Mouse (Mus musculus) myocyte (in vitro differentiated cells): Measurements from ENCODE around the gene Tcap. TPM values are rescaled to one million over a fixed set of nuclear protein-coding genes. Genes with fewer than 3 reads are reported as not detected.

ENCODE experiments used
- H3K27me3 ChIP-seq: one replicate; pipeline ENCODE4 v1.6.1; 2011; ENCODE audit not compliant: control insufficient read depth, insufficient read depth, insufficient read length
- H3K36me3 ChIP-seq: one replicate; pipeline ENCODE4 v1.6.1; 2011; ENCODE audit not compliant: control insufficient read depth, insufficient read depth
- H3K4me2 ChIP-seq: one replicate; pipeline ENCODE4 v1.6.1; 2011; ENCODE audit warnings: low read depth, control low read depth
- H3K4me3 ChIP-seq: one replicate; pipeline ENCODE4 v1.5.1; 2011; ENCODE audit warnings: mild to moderate bottlenecking, control low read depth, moderate library complexity
- H3K79me2 ChIP-seq: one replicate; pipeline ENCODE4 v1.6.1; 2011; ENCODE audit not compliant: control insufficient read depth, insufficient read depth
- H3ac ChIP-seq: one replicate; pipeline ENCODE4 v1.6.1; 2011; ENCODE audit not compliant: control insufficient read depth, insufficient read length
- CEBPB ChIP-seq: IDR thresholded peaks from 2 replicates; pipeline ENCODE4 v1.6.1; 2011; ENCODE audit warnings: mild to moderate bottlenecking, moderate library complexity; ENCODE audit not compliant: poor library complexity, insufficient read depth, severe bottlenecking
- E2F4 ChIP-seq: IDR thresholded peaks from one replicate; pipeline ENCODE4 v1.6.1; 2011; ENCODE audit warnings: mild to moderate bottlenecking, control low read depth, moderate library complexity; ENCODE audit not compliant: insufficient read depth
- MAX ChIP-seq: IDR thresholded peaks from one replicate; pipeline ENCODE4 v1.6.1; 2011; ENCODE audit warnings: low read depth, mild to moderate bottlenecking, control low read depth
- MYOD1 ChIP-seq, 3 experiments: IDR thresholded peaks; one replicate each; pipeline ENCODE4 v1.6.1; 2011; ENCODE audit warnings: control low read depth in 2 of 3, low read depth in 2 of 3, mild to moderate bottlenecking in 2 of 3, moderate library complexity in 1 of 3; ENCODE audit not compliant: insufficient read length in 2 of 3, control insufficient read depth in 1 of 3
- MYOG ChIP-seq, 3 experiments: IDR thresholded peaks; one replicate each; pipeline ENCODE4 v1.6.1; 2011; ENCODE audit warnings: control low read depth in 2 of 3, low read depth in 2 of 3, mild to moderate bottlenecking in 2 of 3; ENCODE audit not compliant: insufficient read length in 2 of 3, control insufficient read depth in 1 of 3, insufficient read depth in 1 of 3
- POLR2A ChIP-seq: IDR thresholded peaks from one replicate; pipeline ENCODE4 v1.6.1; 2011; ENCODE audit warnings: low read depth, mild to moderate bottlenecking, control low read depth, moderate library complexity; ENCODE audit not compliant: insufficient read length
- POLR2AphosphoS2 ChIP-seq: IDR thresholded peaks from one replicate; pipeline ENCODE4 v1.6.1; 2011; ENCODE audit warnings: low read depth, control low read depth; ENCODE audit not compliant: insufficient read length
- REST ChIP-seq: IDR thresholded peaks from one replicate; pipeline ENCODE4 v1.6.1; 2011; ENCODE audit warnings: mild to moderate bottlenecking, control low read depth, moderate library complexity; ENCODE audit not compliant: insufficient read depth, insufficient read length
- SRF ChIP-seq: IDR thresholded peaks from one replicate; pipeline ENCODE4 v1.6.1; 2011; ENCODE audit warnings: low read depth; ENCODE audit not compliant: control insufficient read depth, insufficient read length
- TCF12 ChIP-seq: IDR thresholded peaks from one replicate; pipeline ENCODE4 v1.6.1; 2011; ENCODE audit warnings: mild to moderate bottlenecking, control low read depth; ENCODE audit not compliant: poor library complexity, insufficient read depth, severe bottlenecking
- TCF3 ChIP-seq: IDR thresholded peaks from one replicate; pipeline ENCODE4 v1.6.1; 2011; ENCODE audit warnings: low read depth, control low read depth; ENCODE audit not compliant: insufficient read length
- USF1 ChIP-seq: IDR thresholded peaks from one replicate; pipeline ENCODE4 v1.6.1; 2011; ENCODE audit warnings: low read depth, mild to moderate bottlenecking, control low read depth, moderate library complexity
- polyA plus RNA-seq: library from polyadenylated mRNA; unstranded; fragments of >200 nt; fragmentation: generic; extraction: Trizol; gene quantifications from one replicate; pipeline ENCODE4 v1.2.1, GENCODE M21; 2012; ENCODE audit warnings: missing spikeins

Tcap gene
- polyA plus RNA-seq, 1 experiment = 131 TPM

DNA sequence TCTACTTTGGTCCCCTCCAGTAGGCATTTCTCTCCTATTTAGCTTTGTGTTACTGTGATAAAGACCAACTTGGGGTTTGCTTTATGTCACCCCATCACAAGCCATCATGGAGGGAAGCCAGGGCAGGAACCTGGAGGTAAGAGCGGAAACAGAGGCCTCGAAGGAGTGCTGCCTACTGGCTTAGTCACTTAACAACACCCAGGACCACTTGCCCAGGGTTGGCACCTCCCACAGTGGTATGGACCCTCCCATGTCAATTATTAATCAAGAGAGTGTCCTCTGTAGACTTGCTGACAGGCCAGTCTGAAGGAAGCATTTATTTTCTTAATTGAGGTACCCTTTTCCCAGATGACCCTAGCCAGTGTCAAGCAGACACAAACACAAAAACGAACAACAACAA is 17.2 kb downstream of the Tcap start:
- peak overlapping the region; percentile 26 for H3K4me3 ChIP-seq
- no peaks in the 10 kb centered on the region for H3K27me3 ChIP-seq
- no peak overlapping the region for H3ac ChIP-seq
- H3K79me2 ChIP-seq = no peaks in the 10 kb centered on the region
- TF ChIP-seq TCF12 = no peak
- no peak for TF ChIP-seq REST
- TF ChIP-seq POLR2A = no peak
- TF ChIP-seq CEBPB = no peak
- no peak for TF ChIP-seq MAX
- TF ChIP-seq SRF = no peak
- no peak for TF ChIP-seq E2F4
- TF ChIP-seq TCF3 = no peak
- TF ChIP-seq USF1 = no peak
- no peaks in the 10 kb centered on the region for H3K36me3 ChIP-seq
- H3K4me2 ChIP-seq = peak overlapping the region; percentile 94

DNA sequence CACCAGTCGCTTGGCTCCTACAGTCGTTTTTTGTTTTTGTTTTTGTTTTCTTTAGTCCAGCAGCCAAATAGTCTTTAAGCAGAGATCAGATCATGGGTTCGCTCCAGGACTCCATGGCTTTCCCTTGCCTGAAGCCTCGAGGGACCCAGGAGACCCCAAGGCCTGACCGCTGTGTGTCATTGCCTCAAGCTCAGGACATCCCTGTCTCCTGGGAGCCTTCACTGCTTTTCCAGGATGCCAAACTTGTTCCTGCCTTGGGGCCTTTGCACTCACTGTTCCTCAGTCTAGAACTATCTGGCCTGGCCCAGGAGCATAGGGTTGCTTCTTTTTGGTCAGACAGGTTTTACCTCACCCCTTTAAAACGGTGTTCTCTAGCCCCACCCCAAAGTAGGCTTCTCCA is 23.0 kb downstream of the Tcap start:
- Histone ChIP-seq H3K4me2 (no peak overlapping the region), H3ac (no peak overlapping the region), H3K79me2 (no peaks in the 10 kb centered on the region), H3K27me3 (no peaks in the 10 kb centered on the region), H3K4me3 (no peak overlapping the region), H3K36me3 (no peaks in the 10 kb centered on the region)
- TF ChIP-seq REST = no peak
- TF ChIP-seq USF1 = no peak
- TF ChIP-seq POLR2AphosphoS2 = no peak
- TF ChIP-seq CEBPB = no peak
- TF ChIP-seq TCF12 = no peak
- no peak for TF ChIP-seq POLR2A
- no peak for TF ChIP-seq TCF3
- no peak for TF ChIP-seq SRF
- TF ChIP-seq MYOD1 (IDR thresholded peaks at IDR 0.05; ENCODE audit: control insufficient read depth in 1 of 3, insufficient read length in 2 of 3, low read depth in 2 of 3) = no peak
- TF ChIP-seq MAX = no peak
- no peak for TF ChIP-seq E2F4
- TF ChIP-seq MYOG (IDR thresholded peaks at IDR 0.05; ENCODE audit: control insufficient read depth in 1 of 3, insufficient read depth in 1 of 3, insufficient read length in 2 of 3, low read depth in 2 of 3) = no peak

DNA sequence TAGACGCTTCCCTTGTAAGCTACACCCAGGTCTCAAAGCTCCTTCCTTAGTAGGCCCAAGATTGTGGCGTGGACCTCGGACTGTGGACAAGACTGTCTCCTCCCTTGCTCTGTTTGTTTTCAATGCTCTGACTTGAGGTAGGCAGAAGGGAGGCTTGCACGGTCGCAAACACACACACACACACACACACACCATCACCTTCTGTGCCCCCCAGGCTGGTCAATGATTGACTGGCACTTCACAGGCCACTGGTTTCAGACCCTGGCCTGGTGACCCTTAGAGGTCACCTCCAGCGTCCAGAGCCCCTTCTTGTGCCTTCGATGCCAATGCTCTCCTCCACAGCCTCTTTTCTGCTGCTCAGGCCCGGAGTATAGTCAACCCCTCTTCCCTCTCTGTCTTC is 25.3 kb downstream of the Tcap start:
- TF ChIP-seq MYOD1 (IDR thresholded peaks at IDR 0.05; ENCODE audit: control insufficient read depth in 1 of 3, insufficient read length in 2 of 3, low read depth in 2 of 3) = no peak
- no peak for TF ChIP-seq POLR2AphosphoS2
- TF ChIP-seq MYOG (IDR thresholded peaks at IDR 0.05; ENCODE audit: control insufficient read depth in 1 of 3, insufficient read depth in 1 of 3, insufficient read length in 2 of 3, low read depth in 2 of 3) = no peak
- TF ChIP-seq MAX = no peak
- TF ChIP-seq POLR2A = no peak
- no peak for TF ChIP-seq REST
- no peak for TF ChIP-seq E2F4
- no peak for TF ChIP-seq TCF3
- TF ChIP-seq SRF = no peak
- TF ChIP-seq CEBPB = no peak
- TF ChIP-seq TCF12 = no peak
- TF ChIP-seq USF1 = no peak
- Histone ChIP-seq H3K36me3 (no peaks in the 10 kb centered on the region), H3K4me2 (no peak overlapping the region), H3K4me3 (no peak overlapping the region), H3K27me3 (no peaks in the 10 kb centered on the region), H3ac (no peak overlapping the region), H3K79me2 (peaks cover 2% of the 10 kb centered on the region)

DNA sequence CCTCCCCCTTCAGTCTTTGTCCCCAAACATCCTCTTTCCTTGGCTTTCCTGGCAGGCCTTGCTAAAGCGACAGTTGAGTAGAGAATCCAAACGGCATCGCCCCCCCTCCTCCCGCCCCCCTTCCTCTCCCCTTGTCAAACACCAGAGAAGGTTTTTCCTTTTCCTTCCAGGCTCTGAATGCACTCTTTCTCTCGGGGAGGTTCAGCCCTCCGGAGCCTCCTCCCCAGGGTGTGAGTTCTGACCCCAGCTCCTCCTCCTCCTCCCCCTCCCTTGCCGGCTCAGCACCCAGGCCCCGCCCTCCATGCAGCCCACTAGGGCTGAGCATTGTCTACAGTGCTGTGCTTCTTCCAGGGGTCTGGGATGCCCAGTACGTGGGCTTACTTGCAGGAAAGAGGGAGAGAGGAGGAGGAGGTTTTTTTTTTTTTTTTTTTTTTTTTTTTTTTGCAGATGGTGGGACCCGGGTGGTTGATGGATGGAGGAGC is 25.8 kb downstream of the Tcap start:
- no peaks in the 10 kb centered on the region for H3K36me3 ChIP-seq
- no peak overlapping the region for H3K4me3 ChIP-seq
- no peaks in the 10 kb centered on the region for H3K27me3 ChIP-seq
- no peak for TF ChIP-seq E2F4
- no peak for TF ChIP-seq TCF3
- no peak for TF ChIP-seq USF1
- TF ChIP-seq CEBPB = no peak
- TF ChIP-seq SRF = no peak
- no peak for TF ChIP-seq POLR2AphosphoS2
- TF ChIP-seq TCF12 = no peak
- no peak for TF ChIP-seq POLR2A
- TF ChIP-seq MAX = no peak
- TF ChIP-seq MYOG (IDR thresholded peaks at IDR 0.05; ENCODE audit: control insufficient read depth in 1 of 3, insufficient read depth in 1 of 3, insufficient read length in 2 of 3, low read depth in 2 of 3) = no peak
- peak overlapping the region; percentile 12 for H3K4me2 ChIP-seq
- no peak overlapping the region for H3ac ChIP-seq
- H3K79me2 ChIP-seq = peaks cover 7% of the 10 kb centered on the region

DNA sequence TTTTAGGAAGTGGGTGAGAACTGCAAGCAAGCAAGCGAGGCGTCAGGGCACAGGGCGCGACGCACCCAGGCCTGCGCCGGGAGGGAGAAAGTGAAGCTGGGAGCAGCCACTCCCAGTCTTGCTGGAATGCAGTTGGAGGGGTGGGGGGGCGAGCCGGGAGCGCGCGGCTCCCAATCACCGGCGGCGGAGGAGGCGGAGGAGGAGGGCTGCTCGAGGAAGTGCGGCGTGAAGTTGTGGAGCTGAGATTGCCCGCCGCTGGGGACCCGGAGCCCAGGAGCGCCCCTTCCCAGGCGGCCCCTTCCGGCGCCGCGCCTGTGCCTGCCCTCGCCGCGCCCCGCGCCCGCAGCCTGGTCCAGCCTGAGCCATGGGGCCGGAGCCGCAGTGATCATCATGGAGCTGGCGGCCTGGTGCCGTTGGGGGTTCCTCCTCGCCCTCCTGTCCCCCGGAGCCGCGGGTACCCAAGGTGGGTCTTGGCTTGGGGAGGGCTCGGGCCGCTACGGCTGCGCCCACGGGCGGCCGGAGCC is 28.7 kb downstream of the Tcap start, which contains the start of gene Erbb2:
Erbb2 (plus strand) TSS at position 198 of the 524 bp plus-strand sequence.
- Histone ChIP-seq H3K79me2 (peaks cover 26% of the 10 kb centered on the region), H3ac (peak within 1 kb of the TSS; percentile 75), H3K36me3 (no peaks in the 10 kb centered on the region), H3K27me3 (no peaks in the 10 kb centered on the region), H3K4me2 (peak within 1 kb of the TSS; percentile 81), H3K4me3 (peak within 1 kb of the TSS; percentile 72)
- peak; percentile 92 for TF ChIP-seq POLR2AphosphoS2
- TF ChIP-seq MYOG (IDR thresholded peaks at IDR 0.05; ENCODE audit: control insufficient read depth in 1 of 3, insufficient read depth in 1 of 3, insufficient read length in 2 of 3, low read depth in 2 of 3) = peak in 1 of 3 experiments; percentile 10
- TF ChIP-seq SRF = no peak
- TF ChIP-seq MAX = no peak
- TF ChIP-seq POLR2A = peak; percentile 86
- no peak for TF ChIP-seq TCF12
- TF ChIP-seq MYOD1 (IDR thresholded peaks at IDR 0.05; ENCODE audit: control insufficient read depth in 1 of 3, insufficient read length in 2 of 3, low read depth in 2 of 3) = peak in 1 of 3 experiments; percentile 3
